Mouse (Mus musculus) naive thymus-derived CD4-positive, alpha-beta T cell, adult 2 months (primary cell): ENCODE results near the gene Cmss1.
"Not testable (repeated sequence)": the region's sequence is repeated elsewhere in the genome, so short reads cannot be mapped to it uniquely, and the experiment has no call there.

ENCODE experiments used
- DNase-seq: peaks from one replicate; pipeline ENCODE4 v3.0.0-alpha.2; 2011; ENCODE audit warnings: low read depth

Gene Cmss1

GRCm38 (mm10) chr16:57427516-57428285 is 179.0 kb downstream of the Cmss1 start:
- no peak for DNase-seq

- no peak for DNase-seq
Observed at GRCm38 (mm10) chr16:57426680-57427079, 180.0 kb downstream of the Cmss1 start.

GRCm38 (mm10) chr16:57423001-57423800 is 183.5 kb downstream of the Cmss1 start:
- peak; percentile 92 for DNase-seq

GRCm38 (mm10) chr16:57421680-57422417 is 184.8 kb downstream of the Cmss1 start:
- peak; percentile 74 for DNase-seq

GRCm38 (mm10) chr16:57420773-57421556 is 185.7 kb downstream of the Cmss1 start:
- DNase-seq = peak; percentile 48

- DNase-seq = no peak
Observed at GRCm38 (mm10) chr16:57419881-57420280, 186.8 kb downstream of the Cmss1 start.

GRCm38 (mm10) chr16:57419332-57419731 is 187.3 kb downstream of the Cmss1 start:
- no peak for DNase-seq

GRCm38 (mm10) chr16:57417955-57418354 is 188.7 kb downstream of the Cmss1 start:
- DNase-seq = no peak

GRCm38 (mm10) chr16:57417017-57417416 is 189.6 kb downstream of the Cmss1 start:
- DNase-seq = no peak

- no peak for DNase-seq
Observed at GRCm38 (mm10) chr16:57416049-57416448, 190.6 kb downstream of the Cmss1 start.

GRCm38 (mm10) chr16:57412766-57413165 is 193.9 kb downstream of the Cmss1 start:
- no peak for DNase-seq

- DNase-seq = no peak
Observed at GRCm38 (mm10) chr16:57403825-57404224, 202.8 kb downstream of the Cmss1 start.

GRCm38 (mm10) chr16:57402910-57403309 is 203.8 kb downstream of the Cmss1 start:
- DNase-seq = peak; percentile 82

- DNase-seq = no peak
Observed at GRCm38 (mm10) chr16:57401702-57402101, 205.0 kb downstream of the Cmss1 start.

GRCm38 (mm10) chr16:57399566-57399965 is 207.1 kb downstream of the Cmss1 start:
- peak; percentile 70 for DNase-seq

- DNase-seq = peak; percentile 86
Observed at GRCm38 (mm10) chr16:57398387-57399214, 208.1 kb downstream of the Cmss1 start.

- DNase-seq = no peak
Observed at GRCm38 (mm10) chr16:57397845-57398244, 208.8 kb downstream of the Cmss1 start.

- no peak for DNase-seq
Observed at GRCm38 (mm10) chr16:57396249-57396648, 210.4 kb downstream of the Cmss1 start.

- DNase-seq = no peak
Observed at GRCm38 (mm10) chr16:57393161-57393560, 213.5 kb downstream of the Cmss1 start.

- no peak for DNase-seq
Observed at GRCm38 (mm10) chr16:57392461-57392860, 214.2 kb downstream of the Cmss1 start.

- not testable (repeated sequence) for DNase-seq
Observed at GRCm38 (mm10) chr16:57391171-57391570, 215.5 kb downstream of the Cmss1 start.
